Mouse (Mus musculus): Measurements from ENCODE around the gene 6030408B16Rik. TPM values are rescaled to one million over a fixed set of nuclear protein-coding genes. Genes with fewer than 3 reads are reported as not detected.

6030408B16Rik gene
- polyA plus RNA-seq, 1 experiment = 0.41 TPM

GRCm38 (mm10) chr15:101325991-101326534 lies 33.1 kb downstream of the 6030408B16Rik start:
- TF ChIP-seq POLR2A (IDR thresholded peaks at IDR 0.05; ENCODE audit: borderline replicate concordance, extremely low read depth, insufficient read depth, insufficient read length, poor library complexity, severe bottlenecking) = no peak
- DNase-seq (ENCODE audit: low read depth) = no peak

- TF ChIP-seq POLR2A (IDR thresholded peaks at IDR 0.05; ENCODE audit: borderline replicate concordance, extremely low read depth, insufficient read depth, insufficient read length, poor library complexity, severe bottlenecking) (no peak), CTCF (IDR thresholded peaks at IDR 0.05; ENCODE audit: borderline replicate concordance, extremely low read depth, insufficient read depth, insufficient read length) (peak; percentile 74)
- peak; percentile 70 for DNase-seq (ENCODE audit: low read depth)
Observed at GRCm38 (mm10) chr15:101327282-101327681, 34.3 kb downstream of the 6030408B16Rik start.

- no peak for DNase-seq (ENCODE audit: low read depth)
- TF ChIP-seq CTCF (IDR thresholded peaks at IDR 0.05; ENCODE audit: borderline replicate concordance, extremely low read depth, insufficient read depth, insufficient read length) = no peak
- no peak for TF ChIP-seq POLR2A (IDR thresholded peaks at IDR 0.05; ENCODE audit: borderline replicate concordance, extremely low read depth, insufficient read depth, insufficient read length, poor library complexity, severe bottlenecking)
Observed at GRCm38 (mm10) chr15:101328876-101329563, 36.0 kb downstream of the 6030408B16Rik start.

GRCm38 (mm10) chr15:101329564-101329892 lies 36.5 kb downstream of the 6030408B16Rik start:
- TF ChIP-seq POLR2A (IDR thresholded peaks at IDR 0.05; ENCODE audit: borderline replicate concordance, extremely low read depth, insufficient read depth, insufficient read length, poor library complexity, severe bottlenecking) = no peak
- no peak for TF ChIP-seq CTCF (IDR thresholded peaks at IDR 0.05; ENCODE audit: borderline replicate concordance, extremely low read depth, insufficient read depth, insufficient read length)
- no peak for DNase-seq (ENCODE audit: low read depth)

GRCm38 (mm10) chr15:101331090-101331489 lies 38.1 kb downstream of the 6030408B16Rik start:
- TF ChIP-seq POLR2A (IDR thresholded peaks at IDR 0.05; ENCODE audit: borderline replicate concordance, extremely low read depth, insufficient read depth, insufficient read length, poor library complexity, severe bottlenecking) (no peak), CTCF (IDR thresholded peaks at IDR 0.05; ENCODE audit: borderline replicate concordance, extremely low read depth, insufficient read depth, insufficient read length) (no peak)
- no peak for DNase-seq (ENCODE audit: low read depth)

- TF ChIP-seq POLR2A (IDR thresholded peaks at IDR 0.05; ENCODE audit: borderline replicate concordance, extremely low read depth, insufficient read depth, insufficient read length, poor library complexity, severe bottlenecking) (no peak), CTCF (IDR thresholded peaks at IDR 0.05; ENCODE audit: borderline replicate concordance, extremely low read depth, insufficient read depth, insufficient read length) (no peak)
- DNase-seq (ENCODE audit: low read depth) = no peak
Observed at GRCm38 (mm10) chr15:101332370-101332769, 39.4 kb downstream of the 6030408B16Rik start.

- no peak for DNase-seq (ENCODE audit: low read depth)
- TF ChIP-seq CTCF (IDR thresholded peaks at IDR 0.05; ENCODE audit: borderline replicate concordance, extremely low read depth, insufficient read depth, insufficient read length) (no peak), POLR2A (IDR thresholded peaks at IDR 0.05; ENCODE audit: borderline replicate concordance, extremely low read depth, insufficient read depth, insufficient read length, poor library complexity, severe bottlenecking) (no peak)
Observed at GRCm38 (mm10) chr15:101333165-101333564, 40.2 kb downstream of the 6030408B16Rik start.

- TF ChIP-seq CTCF (IDR thresholded peaks at IDR 0.05; ENCODE audit: borderline replicate concordance, extremely low read depth, insufficient read depth, insufficient read length) = no peak
- no peak for TF ChIP-seq POLR2A (IDR thresholded peaks at IDR 0.05; ENCODE audit: borderline replicate concordance, extremely low read depth, insufficient read depth, insufficient read length, poor library complexity, severe bottlenecking)
- no peak for DNase-seq (ENCODE audit: low read depth)
Observed at GRCm38 (mm10) chr15:101333648-101334047, 40.6 kb downstream of the 6030408B16Rik start.

- no peak for DNase-seq (ENCODE audit: low read depth)
- no peak for TF ChIP-seq CTCF (IDR thresholded peaks at IDR 0.05; ENCODE audit: borderline replicate concordance, extremely low read depth, insufficient read depth, insufficient read length)
- no peak for TF ChIP-seq POLR2A (IDR thresholded peaks at IDR 0.05; ENCODE audit: borderline replicate concordance, extremely low read depth, insufficient read depth, insufficient read length, poor library complexity, severe bottlenecking)
Observed at GRCm38 (mm10) chr15:101336474-101337174, 43.6 kb downstream of the 6030408B16Rik start.

GRCm38 (mm10) chr15:101338359-101338758 lies 45.3 kb downstream of the 6030408B16Rik start:
- DNase-seq (ENCODE audit: low read depth) = no peak
- no peak for TF ChIP-seq CTCF (IDR thresholded peaks at IDR 0.05; ENCODE audit: borderline replicate concordance, extremely low read depth, insufficient read depth, insufficient read length)
- TF ChIP-seq POLR2A (IDR thresholded peaks at IDR 0.05; ENCODE audit: borderline replicate concordance, extremely low read depth, insufficient read depth, insufficient read length, poor library complexity, severe bottlenecking) = no peak

GRCm38 (mm10) chr15:101339537-101339936 lies 46.5 kb downstream of the 6030408B16Rik start:
- TF ChIP-seq CTCF (IDR thresholded peaks at IDR 0.05; ENCODE audit: borderline replicate concordance, extremely low read depth, insufficient read depth, insufficient read length) (peak; percentile 90), POLR2A (IDR thresholded peaks at IDR 0.05; ENCODE audit: borderline replicate concordance, extremely low read depth, insufficient read depth, insufficient read length, poor library complexity, severe bottlenecking) (no peak)
- DNase-seq (ENCODE audit: low read depth) = peak; percentile 94

Measured in brain, embryonic 14.5 days (tissue).